Mouse (Mus musculus): ENCODE measurements at regions not wholly inside any gene's neighbourhood (a gene's known extent, or its start where the extent isn't known, plus 50 kb on each side); places are given as distances from the start of the nearest gene placed in this dataset.
A peak's percentile ranks its signal among the peaks of the same experiment; 100 is the strongest.

DNA sequence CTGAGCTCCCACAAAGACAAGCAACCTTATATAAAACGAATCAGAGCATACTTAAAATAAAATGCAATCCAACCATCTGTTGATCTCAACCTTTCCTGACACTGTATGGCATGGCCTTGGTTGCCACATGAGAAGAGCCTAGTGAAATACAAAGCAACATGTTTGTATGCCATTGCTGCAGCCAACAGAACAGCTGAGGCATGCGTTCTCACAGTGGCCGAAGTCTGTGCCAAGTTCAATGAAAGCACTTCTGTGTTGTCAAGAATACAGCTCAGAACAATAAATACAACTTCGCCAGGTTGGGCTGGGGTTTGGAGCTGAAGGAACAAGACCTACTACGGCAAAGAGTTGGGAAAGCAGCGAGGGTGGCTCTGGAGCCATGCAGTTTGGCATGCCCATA lies 872.2 kb downstream of the Epha4 start:
- no peaks in the 10 kb centered on the region for H3K36me3 ChIP-seq (ENCODE audit: control insufficient read depth, insufficient read depth, low read length)
- ATAC-seq (no peak), DNase-seq (ENCODE audit: low spot score) (peak; percentile 55)
- 54% methylated on average over 6 of the region's 6 CpGs for WGBS
- no peaks in the 10 kb centered on the region for H3K27me3 ChIP-seq (replicated peaks; ENCODE audit: control insufficient read depth, insufficient read depth, low read length)
- no peak overlapping the region for H3K9ac ChIP-seq (ENCODE audit: low read length)
- no peaks in the 10 kb centered on the region for H3K9me3 ChIP-seq (replicated peaks; ENCODE audit: control insufficient read depth, low read length)
- H3K4me2 ChIP-seq (ENCODE audit: low read length): no peak overlapping the region
- H3K4me3 ChIP-seq (ENCODE audit: low read depth, low read length): no peak overlapping the region
- H3K4me1 ChIP-seq (ENCODE audit: control insufficient read depth, insufficient read depth, low read length): peaks cover 5% of the 10 kb centered on the region; the same call in 1 of the 2 replicates
- no peak overlapping the region for H3K27ac ChIP-seq (ENCODE audit: low read depth, low read length)

GRCm38 (mm10) chr1:76644895-76645294 lies 870.0 kb downstream of the Epha4 start:
- no peak overlapping the region for H3K9ac ChIP-seq (ENCODE audit: low read length)
- DNase-seq (ENCODE audit: low spot score): no peak
- no peaks in the 10 kb centered on the region for H3K9me3 ChIP-seq (replicated peaks; ENCODE audit: control insufficient read depth, low read length)
- H3K36me3 ChIP-seq (ENCODE audit: control insufficient read depth, insufficient read depth, low read length): no peaks in the 10 kb centered on the region
- WGBS: 81% methylated on average over 3 of the region's 3 CpGs
- H3K4me3 ChIP-seq (ENCODE audit: low read depth, low read length): no peak overlapping the region
- no peaks in the 10 kb centered on the region for H3K4me1 ChIP-seq (ENCODE audit: control insufficient read depth, insufficient read depth, low read length)
- no peak overlapping the region for H3K27ac ChIP-seq (ENCODE audit: low read depth, low read length)
- ATAC-seq: no peak
- no peaks in the 10 kb centered on the region for H3K27me3 ChIP-seq (replicated peaks; ENCODE audit: control insufficient read depth, insufficient read depth, low read length)
- H3K4me2 ChIP-seq (ENCODE audit: low read length): no peak overlapping the region

DNA sequence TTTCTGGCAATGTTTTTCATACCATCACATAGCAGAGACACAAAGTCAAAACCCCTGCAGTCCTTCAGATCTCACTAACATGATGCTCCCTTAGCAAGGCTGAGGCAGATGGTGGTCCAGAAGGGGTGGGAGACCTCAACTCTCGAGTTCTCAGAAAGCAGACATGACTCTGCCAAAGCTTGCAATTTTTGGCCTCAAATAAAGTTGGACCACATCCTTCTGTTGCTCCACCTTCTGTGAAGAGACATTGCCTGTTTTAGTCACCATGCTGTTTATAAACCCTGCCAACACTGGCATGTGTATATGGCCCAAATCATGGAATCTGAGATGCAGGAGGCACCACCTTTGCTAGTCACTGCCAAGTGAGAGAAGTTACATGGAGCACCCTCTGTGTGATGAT lies 860.1 kb downstream of the Epha4 start:
- Histone ChIP-seq H3K4me2 (ENCODE audit: low read length) (no peak overlapping the region), H3K4me3 (ENCODE audit: low read depth, low read length) (no peak overlapping the region), H3K27ac (ENCODE audit: low read depth, low read length) (no peak overlapping the region), H3K4me1 (ENCODE audit: control insufficient read depth, insufficient read depth, low read length) (no peaks in the 10 kb centered on the region), H3K27me3 (replicated peaks; ENCODE audit: control insufficient read depth, insufficient read depth, low read length) (no peaks in the 10 kb centered on the region), H3K9me3 (replicated peaks; ENCODE audit: control insufficient read depth, low read length) (no peaks in the 10 kb centered on the region), H3K36me3 (ENCODE audit: control insufficient read depth, insufficient read depth, low read length) (no peaks in the 10 kb centered on the region), H3K9ac (ENCODE audit: low read length) (no peak overlapping the region)
- DNase-seq (ENCODE audit: low spot score) (peak; percentile 24), ATAC-seq (no peak)
- 73% methylated on average over 1 of the region's 1 CpGs for WGBS

DNA sequence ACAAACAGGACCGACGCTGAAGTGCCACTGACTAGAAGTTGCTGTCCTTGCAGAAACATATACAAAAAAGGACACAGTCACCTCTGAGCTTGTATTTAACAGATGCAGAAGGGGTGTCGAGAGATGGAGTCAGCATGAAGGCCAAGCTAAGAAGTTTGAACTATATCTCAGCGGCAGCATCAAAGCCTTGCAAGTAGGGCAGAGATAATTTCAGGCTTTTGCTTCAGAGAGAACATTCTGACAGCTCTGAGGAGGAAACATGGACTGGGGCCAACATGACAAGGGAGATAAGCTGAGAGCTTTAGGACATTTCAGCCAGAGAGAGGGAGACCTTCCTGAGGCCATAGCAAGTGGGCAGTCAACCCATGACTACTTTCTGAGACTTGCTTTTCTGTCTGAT lies 856.7 kb downstream of the Epha4 start:
- Histone ChIP-seq H3K4me2 (ENCODE audit: low read length) (no peak overlapping the region), H3K27me3 (replicated peaks; ENCODE audit: control insufficient read depth, insufficient read depth, low read length) (no peaks in the 10 kb centered on the region), H3K36me3 (ENCODE audit: control insufficient read depth, insufficient read depth, low read length) (no peaks in the 10 kb centered on the region), H3K4me3 (ENCODE audit: low read depth, low read length) (no peak overlapping the region), H3K9ac (ENCODE audit: low read length) (no peak overlapping the region), H3K9me3 (replicated peaks; ENCODE audit: control insufficient read depth, low read length) (no peaks in the 10 kb centered on the region), H3K27ac (ENCODE audit: low read depth, low read length) (no peak overlapping the region), H3K4me1 (ENCODE audit: control insufficient read depth, insufficient read depth, low read length) (no peaks in the 10 kb centered on the region)
- no peak for ATAC-seq
- WGBS: 84% methylated on average over 4 of the region's 4 CpGs
- DNase-seq (ENCODE audit: low spot score): no peak

GRCm38 (mm10) chr1:76660146-76660545 lies 854.7 kb downstream of the Epha4 start:
- no peak overlapping the region for H3K4me3 ChIP-seq (ENCODE audit: low read depth, low read length)
- ATAC-seq: no peak
- H3K36me3 ChIP-seq (ENCODE audit: control insufficient read depth, insufficient read depth, low read length): no peaks in the 10 kb centered on the region
- no peak overlapping the region for H3K4me2 ChIP-seq (ENCODE audit: low read length)
- 95% methylated on average over 3 of the region's 3 CpGs for WGBS
- no peak overlapping the region for H3K27ac ChIP-seq (ENCODE audit: low read depth, low read length)
- H3K9ac ChIP-seq (ENCODE audit: low read length): no peak overlapping the region
- no peaks in the 10 kb centered on the region for H3K4me1 ChIP-seq (ENCODE audit: control insufficient read depth, insufficient read depth, low read length)
- H3K9me3 ChIP-seq (replicated peaks; ENCODE audit: control insufficient read depth, low read length): no peaks in the 10 kb centered on the region
- no peak for DNase-seq (ENCODE audit: low spot score)
- no peaks in the 10 kb centered on the region for H3K27me3 ChIP-seq (replicated peaks; ENCODE audit: control insufficient read depth, insufficient read depth, low read length)

GRCm38 (mm10) chr1:76664381-76664780 lies 850.5 kb downstream of the Epha4 start:
- Histone ChIP-seq H3K27me3 (replicated peaks; ENCODE audit: control insufficient read depth, insufficient read depth, low read length) (no peaks in the 10 kb centered on the region), H3K4me3 (ENCODE audit: low read depth, low read length) (no peak overlapping the region), H3K4me2 (ENCODE audit: low read length) (no peak overlapping the region), H3K27ac (ENCODE audit: low read depth, low read length) (no peak overlapping the region), H3K36me3 (ENCODE audit: control insufficient read depth, insufficient read depth, low read length) (no peaks in the 10 kb centered on the region), H3K9me3 (replicated peaks; ENCODE audit: control insufficient read depth, low read length) (no peaks in the 10 kb centered on the region), H3K4me1 (ENCODE audit: control insufficient read depth, insufficient read depth, low read length) (no peaks in the 10 kb centered on the region), H3K9ac (ENCODE audit: low read length) (no peak overlapping the region)
- 94% methylated on average over 4 of the region's 4 CpGs for WGBS
- ATAC-seq (no peak), DNase-seq (ENCODE audit: low spot score) (no peak)

DNA sequence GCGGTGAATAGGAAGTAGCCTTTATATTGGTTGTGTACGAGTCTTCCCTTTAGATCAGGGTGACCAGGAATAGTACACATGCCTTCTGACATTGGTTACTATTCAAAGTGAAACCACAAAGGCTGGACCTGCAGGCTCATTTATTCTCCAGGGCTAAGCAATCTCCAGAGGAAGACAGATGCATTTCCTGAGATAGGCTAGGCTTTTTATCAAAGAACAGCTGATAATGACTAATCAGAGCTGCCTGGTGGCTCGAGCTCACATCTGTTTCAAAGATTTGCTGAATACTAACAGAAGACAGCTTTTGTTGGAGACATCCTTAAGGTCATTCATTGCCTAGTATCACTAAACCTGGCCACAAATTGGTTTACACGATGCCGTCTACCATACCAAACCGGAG lies 838.1 kb downstream of the Epha4 start:
- H3K36me3 ChIP-seq (ENCODE audit: control insufficient read depth, insufficient read depth, low read length): no peaks in the 10 kb centered on the region
- no peaks in the 10 kb centered on the region for H3K4me1 ChIP-seq (ENCODE audit: control insufficient read depth, insufficient read depth, low read length)
- no peak for DNase-seq (ENCODE audit: low spot score)
- H3K9ac ChIP-seq (ENCODE audit: low read length): no peak overlapping the region
- no peaks in the 10 kb centered on the region for H3K27me3 ChIP-seq (replicated peaks; ENCODE audit: control insufficient read depth, insufficient read depth, low read length)
- H3K4me2 ChIP-seq (ENCODE audit: low read length): no peak overlapping the region
- no peak overlapping the region for H3K4me3 ChIP-seq (ENCODE audit: low read depth, low read length)
- no peak overlapping the region for H3K27ac ChIP-seq (ENCODE audit: low read depth, low read length)
- no peaks in the 10 kb centered on the region for H3K9me3 ChIP-seq (replicated peaks; ENCODE audit: control insufficient read depth, low read length)
- ATAC-seq: no peak
- 74% methylated on average over 6 of the region's 6 CpGs for WGBS

GRCm38 (mm10) chr1:76705556-76705955 lies 809.3 kb downstream of the Epha4 start:
- no peak overlapping the region for H3K4me2 ChIP-seq (ENCODE audit: low read length)
- no peak overlapping the region for H3K4me3 ChIP-seq (ENCODE audit: low read depth, low read length)
- H3K27ac ChIP-seq (ENCODE audit: low read depth, low read length): no peak overlapping the region
- no peaks in the 10 kb centered on the region for H3K36me3 ChIP-seq (ENCODE audit: control insufficient read depth, insufficient read depth, low read length)
- ATAC-seq: peak; percentile 90
- DNase-seq (ENCODE audit: low spot score): peak; percentile 91
- peaks cover 5% of the 10 kb centered on the region for H3K4me1 ChIP-seq (ENCODE audit: control insufficient read depth, insufficient read depth, low read length)
- H3K9me3 ChIP-seq (replicated peaks; ENCODE audit: control insufficient read depth, low read length): no peaks in the 10 kb centered on the region
- 9% methylated on average over 2 of the region's 2 CpGs for WGBS
- no peaks in the 10 kb centered on the region for H3K27me3 ChIP-seq (replicated peaks; ENCODE audit: control insufficient read depth, insufficient read depth, low read length)
- no peak overlapping the region for H3K9ac ChIP-seq (ENCODE audit: low read length)

DNA sequence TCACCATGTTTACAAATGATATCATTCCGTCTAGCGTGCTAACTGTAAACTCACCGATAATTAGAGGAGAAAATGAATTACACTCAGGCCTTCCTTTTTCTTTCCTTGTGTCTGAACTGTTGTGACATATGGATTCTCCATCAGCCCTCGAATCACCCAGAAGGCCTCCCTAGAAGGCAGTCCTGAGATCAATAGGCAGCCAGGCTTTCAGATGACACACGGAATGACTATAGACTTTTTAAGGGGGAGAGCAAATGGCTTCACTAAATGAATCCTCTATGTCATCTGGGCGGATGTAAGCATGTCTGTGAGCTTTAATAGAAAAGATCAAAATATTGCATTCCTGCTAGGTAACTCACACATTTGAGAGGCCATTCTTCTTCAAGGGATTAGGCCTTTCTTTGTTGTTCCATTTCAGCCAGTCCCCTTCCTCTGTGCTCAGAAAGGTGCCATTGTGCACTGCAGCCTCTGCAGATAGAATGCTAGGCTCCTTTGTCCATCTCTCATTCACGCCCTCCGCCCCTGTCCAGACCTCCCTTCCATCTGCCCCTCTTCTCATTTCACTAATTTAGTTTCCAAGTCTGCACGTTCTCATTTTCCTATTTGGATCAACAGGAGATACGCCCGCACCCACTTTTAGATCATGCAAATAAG lies 797.1 kb downstream of the Epha4 start:
- Histone ChIP-seq H3K4me1 (ENCODE audit: control insufficient read depth, insufficient read depth, low read length) (peaks cover 6% of the 10 kb centered on the region), H3K27ac (ENCODE audit: low read depth, low read length) (peak overlapping the region; percentile 27; the same call in 1 of the 2 replicates), H3K9ac (ENCODE audit: low read length) (no peak overlapping the region), H3K9me3 (replicated peaks; ENCODE audit: control insufficient read depth, low read length) (no peaks in the 10 kb centered on the region), H3K4me2 (ENCODE audit: low read length) (no peak overlapping the region), H3K27me3 (replicated peaks; ENCODE audit: control insufficient read depth, insufficient read depth, low read length) (no peaks in the 10 kb centered on the region), H3K36me3 (ENCODE audit: control insufficient read depth, insufficient read depth, low read length) (no peaks in the 10 kb centered on the region), H3K4me3 (ENCODE audit: low read depth, low read length) (no peak overlapping the region)
- ATAC-seq (peak; percentile 54), DNase-seq (ENCODE audit: low spot score) (peak; percentile 55)
- 20% methylated on average over 11 of the region's 11 CpGs for WGBS
